Mouse (Mus musculus): ENCODE data around the gene Mknk2. TPM values are rescaled to one million over a fixed set of nuclear protein-coding genes. Genes with fewer than 3 reads are reported as not detected.

The Mknk2 gene
- polyA plus RNA-seq, 1 experiment = 54.0 TPM

GRCm38 (mm10) chr10:80619465-80620244, 58.3 kb downstream of the Mknk2 start:
- H3K27ac ChIP-seq (ENCODE audit: insufficient read depth, low read length) = no peak overlapping the region
- peaks cover 3% of the 10 kb centered on the region for H3K4me1 ChIP-seq (ENCODE audit: control insufficient read depth, insufficient read depth, low read length)
- H3K4me3 ChIP-seq (ENCODE audit: insufficient read depth, low read length) = no peak overlapping the region
- no peak for TF ChIP-seq POLR2A (IDR thresholded peaks at IDR 0.05; ENCODE audit: extremely low read depth, insufficient read depth, low read length)
- TF ChIP-seq CTCF (IDR thresholded peaks at IDR 0.05; ENCODE audit: extremely low read depth, insufficient read depth, low read length) = no peak

GRCm38 (mm10) chr10:80618181-80618580, 59.7 kb downstream of the Mknk2 start:
- TF ChIP-seq POLR2A (IDR thresholded peaks at IDR 0.05; ENCODE audit: extremely low read depth, insufficient read depth, low read length) (no peak), CTCF (IDR thresholded peaks at IDR 0.05; ENCODE audit: extremely low read depth, insufficient read depth, low read length) (no peak)
- Histone ChIP-seq H3K27ac (ENCODE audit: insufficient read depth, low read length) (no peak overlapping the region), H3K4me3 (ENCODE audit: insufficient read depth, low read length) (no peak overlapping the region), H3K4me1 (ENCODE audit: control insufficient read depth, insufficient read depth, low read length) (no peaks in the 10 kb centered on the region)

Other genes starting within 250 kb of the Mknk2 start
- 25.5 and 26.0 TPM in 2 replicates for gene Tcf3, start 244.5 kb downstream of the Mknk2 start, polyA plus RNA-seq (2012; rRNA removed)
- not detected in 2 replicates for gene Onecut3, start 183.3 kb downstream of the Mknk2 start, polyA plus RNA-seq (2012; rRNA removed)
- gene Atp8b3, start 139.0 kb downstream of the Mknk2 start, polyA plus RNA-seq (2012; rRNA removed) = 0.08 and 0.09 TPM in 2 replicates
- 44.7 and 45.0 TPM in 2 replicates for gene Rexo1, start 116.6 kb downstream of the Mknk2 start, polyA plus RNA-seq (2012; rRNA removed)
- gene Klf16, start 100.8 kb downstream of the Mknk2 start, polyA plus RNA-seq (2012; rRNA removed) = 34.7 and 36.9 TPM in 2 replicates
- 329 and 330 TPM in 2 replicates for gene Abhd17a, start 87.8 kb downstream of the Mknk2 start, polyA plus RNA-seq (2012; rRNA removed)
- 63.2 and 63.9 TPM in 2 replicates for gene Scamp4, start 75.2 kb downstream of the Mknk2 start, polyA plus RNA-seq (2012; rRNA removed)
- gene Adat3, start 75.2 kb downstream of the Mknk2 start, polyA plus RNA-seq (2012; rRNA removed) = 4.0 and 4.3 TPM in 2 replicates
- 2.5 and 2.8 TPM in 2 replicates for gene Gm49322, start 72.1 kb downstream of the Mknk2 start, polyA plus RNA-seq (2012; rRNA removed)
- gene Csnk1g2, start 55.3 kb downstream of the Mknk2 start, polyA plus RNA-seq (2012; rRNA removed) = 294 and 314 TPM in 2 replicates
- 98.8 and 102 TPM in 2 replicates for gene Btbd2, start 21.0 kb downstream of the Mknk2 start, polyA plus RNA-seq (2012; rRNA removed)
- gene Mob3a, start 23.9 kb upstream of the Mknk2 start, polyA plus RNA-seq (2012; rRNA removed) = 7.9 and 9.4 TPM in 2 replicates
- gene Izumo4, start 24.1 kb upstream of the Mknk2 start, polyA plus RNA-seq (2012; rRNA removed) = 111 and 118 TPM in 2 replicates
- 157 and 159 TPM in 2 replicates for gene Ap3d1, start 64.2 kb upstream of the Mknk2 start, polyA plus RNA-seq (2012; rRNA removed)
- gene Dot1l, start 77.1 kb upstream of the Mknk2 start, polyA plus RNA-seq (2012; rRNA removed) = 45.9 and 47.8 TPM in 2 replicates
- gene Sf3a2, start 120.1 kb upstream of the Mknk2 start, polyA plus RNA-seq (2012; rRNA removed) = 38.9 and 46.1 TPM in 2 replicates
- 59.5 and 62.6 TPM in 2 replicates for gene Plekhj1, start 120.5 kb upstream of the Mknk2 start, polyA plus RNA-seq (2012; rRNA removed)
- gene Amh, start 127.1 kb upstream of the Mknk2 start, polyA plus RNA-seq (2012; rRNA removed) = 1.6 and 2.3 TPM in 2 replicates
- 4.7 and 5.0 TPM in 2 replicates for gene Jsrp1, start 135.4 kb upstream of the Mknk2 start, polyA plus RNA-seq (2012; rRNA removed)
- 643 and 729 TPM in 2 replicates for gene Oaz1, start 148.5 kb upstream of the Mknk2 start, polyA plus RNA-seq (2012; rRNA removed)
- 24.8 and 29.4 TPM in 2 replicates for gene Lingo3, start 165.9 kb upstream of the Mknk2 start, polyA plus RNA-seq (2012; rRNA removed)
- gene Lsm7, start 177.1 kb upstream of the Mknk2 start, polyA plus RNA-seq (2012; rRNA removed) = 223 and 238 TPM in 2 replicates
- gene Sppl2b, start 177.2 kb upstream of the Mknk2 start, polyA plus RNA-seq (2012; rRNA removed) = 94.2 and 96.5 TPM in 2 replicates
- 0.21 and 0.40 TPM in 2 replicates for gene Tmprss9, start 193.7 kb upstream of the Mknk2 start, polyA plus RNA-seq (2012; rRNA removed)
- 207 and 219 TPM in 2 replicates for gene Timm13, start 222.9 kb upstream of the Mknk2 start, polyA plus RNA-seq (2012; rRNA removed)
- 23.6 and 24.5 TPM in 2 replicates for gene Lmnb2, start 240.1 kb upstream of the Mknk2 start, polyA plus RNA-seq (2012; rRNA removed)